ENCODE assay signal across 8 mouse cellular contexts in the genomic region with DNA sequence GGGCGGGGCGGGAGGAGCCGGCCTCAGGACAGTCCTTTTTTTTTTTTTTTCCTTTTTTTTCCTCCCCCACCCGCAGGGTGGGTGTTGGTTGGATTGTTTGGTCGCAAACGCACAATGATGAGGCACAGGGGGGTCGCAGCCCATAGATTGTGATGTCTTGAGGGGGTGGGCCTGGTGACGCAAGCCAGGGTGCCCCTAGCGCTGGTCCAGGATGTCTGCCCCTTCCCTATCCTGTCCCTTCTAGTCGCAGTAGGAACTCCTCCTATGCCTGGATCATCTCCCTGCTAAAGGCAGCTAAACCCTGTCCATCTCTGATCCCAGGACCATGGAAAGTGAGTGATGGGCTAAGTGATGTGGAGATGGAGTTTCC. TPM values are rescaled to one million over a fixed set of nuclear protein-coding genes. Genes with fewer than 3 reads are reported as not detected.
DNase-seq lines count a peak whose midpoint lies in the region; ATAC-seq and TF ChIP-seq lines count a peak whose summit lies in the region.

No protein-coding gene starts in this region.

- H3K9ac ChIP-seq in lung, embryonic 15.5 days: peak overlapping the region; percentile 73; the same call in 1 of the 2 replicates
- peak overlapping the region; percentile 77 for H3K9ac ChIP-seq in forebrain, embryonic 11.5 days (ENCODE audit: low read length)
- peak overlapping the region; percentile 87 for H3K9ac ChIP-seq in limb, embryonic 14.5 days (ENCODE audit: low read depth, low read length, severe bottlenecking)

- H3K36me3 ChIP-seq in lung, embryonic 15.5 days: no peaks in the 10 kb centered on the region
- no peaks in the 10 kb centered on the region for H3K36me3 ChIP-seq in forebrain, embryonic 11.5 days (ENCODE audit: control insufficient read depth, insufficient read depth, low read length)
- no peaks in the 10 kb centered on the region for H3K36me3 ChIP-seq in limb, embryonic 14.5 days (ENCODE audit: control insufficient read depth, insufficient read depth, low read length)
- H3K36me3 ChIP-seq in small intestine, adult 2 months (ENCODE audit: control insufficient read depth, insufficient read depth, low read length): no peaks in the 10 kb centered on the region

- no peak for TF ChIP-seq CTCF in small intestine, adult 2 months (IDR thresholded peaks at IDR 0.05; ENCODE audit: extremely low read depth, insufficient read length, insufficient replicate concordance, low read depth, low read length)

- no peaks in the 10 kb centered on the region for H3K9me3 ChIP-seq in lung, embryonic 15.5 days
- no peaks in the 10 kb centered on the region for H3K9me3 ChIP-seq in forebrain, embryonic 11.5 days (ENCODE audit: control insufficient read depth, low read length)
- H3K9me3 ChIP-seq in limb, embryonic 14.5 days (ENCODE audit: control insufficient read depth, low read length): no peaks in the 10 kb centered on the region

- peak overlapping the region; percentile 83 for H3K4me3 ChIP-seq in lung, embryonic 15.5 days
- peak overlapping the region; percentile 74 for H3K4me3 ChIP-seq in forebrain, embryonic 11.5 days (ENCODE audit: low read depth, low read length)
- peak overlapping the region; percentile 76 for H3K4me3 ChIP-seq in limb, embryonic 14.5 days (replicated peaks; ENCODE audit: low read length)
- peak overlapping the region; percentile 49 for H3K4me3 ChIP-seq in small intestine, adult 2 months (ENCODE audit: low read depth, low read length)

- peak; percentile 28; the same call in 1 of the 2 replicates for ATAC-seq in lung, embryonic 15.5 days (ENCODE audit: borderline replicate concordance, extremely low read depth, low FRiP score, low TSS enrichment)
- peak; percentile 76 for ATAC-seq in forebrain, embryonic 11.5 days (replicated peaks; ENCODE audit: low FRiP score)
- peak; percentile 56 for ATAC-seq in limb, embryonic 14.5 days (ENCODE audit: low FRiP score, low read depth)
- ATAC-seq in activated CD4-positive, CD25-positive, alpha-beta regulatory T cell, adult 4 months: no peak

- WGBS in lung, embryonic 15.5 days: under 1% methylated on average over 7 of the region's 10 CpGs
- WGBS in forebrain, embryonic 11.5 days: 0% methylated on average over 6 of the region's 10 CpGs
- WGBS in limb, embryonic 14.5 days: under 1% methylated on average over 6 of the region's 10 CpGs
- 9% methylated on average over 10 of the region's 10 CpGs for WGBS in small intestine, adult 2 months

- no peak for TF ChIP-seq POLR2A in limb, embryonic 14.5 days (IDR thresholded peaks at IDR 0.05; ENCODE audit: borderline replicate concordance, extremely low read depth, insufficient read depth, insufficient read length)
- TF ChIP-seq POLR2A in small intestine, adult 2 months (IDR thresholded peaks at IDR 0.05; ENCODE audit: low read depth, low read length): no peak

- H3K4me1 ChIP-seq in lung, embryonic 15.5 days: peaks cover 20% of the 10 kb centered on the region
- 0 out of 2 replicates have a peak, but pooled peaks cover 2% of the 10 kb centered on the region for H3K4me1 ChIP-seq in forebrain, embryonic 11.5 days (replicated peaks; ENCODE audit: control insufficient read depth, insufficient read depth, low read length)
- H3K4me1 ChIP-seq in limb, embryonic 14.5 days (ENCODE audit: control insufficient read depth, insufficient read depth, low read length): no peaks in the 10 kb centered on the region
- peaks cover 5% of the 10 kb centered on the region; the same call in 1 of the 2 replicates for H3K4me1 ChIP-seq in small intestine, adult 2 months (ENCODE audit: control insufficient read depth, insufficient read depth, insufficient read length, low read length)

- peak overlapping the region; percentile 99 for H3K4me2 ChIP-seq in lung, embryonic 15.5 days
- H3K4me2 ChIP-seq in forebrain, embryonic 11.5 days (ENCODE audit: low read depth, low read length, severe bottlenecking): peak overlapping the region; percentile 95
- peak overlapping the region; percentile 87 for H3K4me2 ChIP-seq in limb, embryonic 14.5 days (replicated peaks; ENCODE audit: low read depth, low read length, severe bottlenecking)

- H3K27ac ChIP-seq in lung, embryonic 15.5 days: no peak overlapping the region
- H3K27ac ChIP-seq in forebrain, embryonic 11.5 days (ENCODE audit: low read depth, low read length): no peak overlapping the region
- H3K27ac ChIP-seq in limb, embryonic 14.5 days (replicated peaks; ENCODE audit: low read depth, low read length): no peak overlapping the region
- no peak overlapping the region for H3K27ac ChIP-seq in small intestine, adult 2 months (ENCODE audit: insufficient read depth, low read depth, low read length)

- no peak for DNase-seq in lung, postnatal 25 days (ENCODE audit: low spot score)
- no peak for DNase-seq in forebrain, embryonic 11.5 days (ENCODE audit: low spot score)
- no peak for DNase-seq in limb, embryonic 14.5 days (ENCODE audit: low spot score)
- no peak for DNase-seq in thymus, postnatal 4 days
- no peak for DNase-seq in adrenal gland, adult 2 months

- no peaks in the 10 kb centered on the region for H3K27me3 ChIP-seq in lung, embryonic 15.5 days
- no peaks in the 10 kb centered on the region for H3K27me3 ChIP-seq in forebrain, embryonic 11.5 days (ENCODE audit: control insufficient read depth, insufficient read depth, low read length)
- H3K27me3 ChIP-seq in limb, embryonic 14.5 days (ENCODE audit: control insufficient read depth, insufficient read depth, low read length): no peaks in the 10 kb centered on the region
- no peaks in the 10 kb centered on the region for H3K27me3 ChIP-seq in small intestine, adult 2 months (ENCODE audit: control insufficient read depth, insufficient read depth, low read length)

RNA-seq across cellular contexts. Expression of a gene that starts 0.3 kb away (rescaled TPM):
- polyA plus RNA-seq in lung, embryonic 15.5 days (2015; fragmentation: Nextera tagmentation; extraction: Ambion mirVana): 2.6 and 3.2 TPM in 2 replicates
- polyA plus RNA-seq in forebrain, embryonic 11.5 days (2014; fragmentation: Nextera tagmentation; extraction: Ambion mirVana): 2.8 and 3.2 TPM in 2 replicates
- polyA plus RNA-seq in limb, embryonic 14.5 days (2012; rRNA removed): 8.1 and 9.0 TPM in 2 replicates
- polyA plus RNA-seq in limb, embryonic 14.5 days (2014; fragmentation: Nextera tagmentation; extraction: Ambion mirVana): 2.9 and 3.9 TPM in 2 replicates
- 3.0 and 3.4 TPM in 2 replicates for polyA plus RNA-seq in small intestine, adult 2 months (2012; rRNA removed)
- polyA plus RNA-seq in activated CD4-positive, CD25-positive, alpha-beta regulatory T cell, adult 4 months (2017; shearing (Covaris generic)): under 1 TPM in 1 of 2 experiments, not detected in 1; 0.04 TPM
- total RNA-seq in adrenal gland, adult 2 months (2021): 10 to 100 TPM in 1 of 2 experiments, 1 to 10 TPM in 1; 9.3 to 13.1 TPM
- 1.4 and 1.5 TPM in 2 replicates for polyA plus RNA-seq in adrenal gland, adult 2 months (2012; rRNA removed)
